Mouse (Mus musculus) heart, adult 9 months (tissue): ENCODE measurements at regions not wholly inside any gene's neighbourhood (a gene's known extent, or its start where the extent isn't known, plus 50 kb on each side); places are given as distances from the start of the nearest gene placed in this dataset.
A peak's percentile ranks its signal among the peaks of the same experiment; 100 is the strongest.

ENCODE experiments used
- DNase-seq, 2 experiments: peaks; one replicate each; pipeline ENCODE4 v3.0.0; 2022; ENCODE audit warnings: low spot score in 2 of 2

DNA sequence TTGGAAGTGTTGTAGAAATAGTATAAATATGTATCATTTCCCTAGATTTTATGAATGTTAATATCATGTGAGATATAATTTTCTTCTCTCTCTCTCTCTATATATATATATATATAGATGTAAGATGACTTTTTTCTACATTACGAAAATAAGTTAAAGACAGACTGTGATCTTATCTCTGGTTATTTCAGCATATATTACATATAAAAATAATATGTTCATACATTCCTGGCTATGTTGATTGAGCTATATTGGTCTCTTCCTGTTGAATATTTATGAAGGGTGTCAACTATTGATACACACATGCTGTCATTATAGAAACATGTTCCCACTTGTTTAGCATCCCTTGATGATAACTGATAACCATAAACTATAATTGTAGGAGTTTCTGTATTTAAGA, 793.2 kb upstream of the Fat3 start:
- DNase-seq = no peak

DNA sequence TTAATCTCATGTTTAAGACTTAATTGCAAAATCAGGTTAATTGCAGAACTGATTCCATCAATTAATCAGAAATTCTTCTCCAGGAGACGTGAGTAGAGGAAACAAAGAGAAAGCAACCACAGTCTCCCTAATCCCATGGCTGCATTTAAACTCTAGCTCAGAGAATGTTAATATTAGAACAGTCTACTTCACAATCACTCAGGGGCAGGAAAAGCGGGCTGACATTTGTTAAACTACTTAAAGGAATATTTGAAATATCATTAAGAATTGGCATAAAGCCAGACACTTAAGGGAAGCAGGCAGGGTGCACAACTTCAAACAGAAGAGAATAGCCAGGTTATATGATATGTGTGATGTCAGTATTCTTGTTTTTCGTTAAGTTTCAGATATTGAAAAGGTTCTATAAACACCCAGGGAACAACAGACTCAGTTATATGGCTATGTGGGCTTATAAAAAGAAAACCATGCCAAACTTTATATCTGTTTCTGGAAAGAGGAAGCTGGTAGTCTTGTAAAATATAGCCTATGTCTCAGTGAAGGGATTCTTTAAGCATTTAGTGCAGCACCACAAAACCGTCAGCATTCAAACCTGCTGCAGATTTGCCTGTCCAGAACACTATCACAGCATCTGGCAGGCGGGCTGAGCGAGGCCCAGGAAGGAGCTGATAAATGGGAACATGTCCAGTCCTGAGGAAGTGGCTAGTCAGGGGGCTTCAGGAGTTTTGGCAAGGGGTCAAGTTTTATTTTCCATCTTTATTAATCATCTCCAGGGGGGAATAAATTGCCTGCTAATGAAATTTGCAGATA, 787.9 kb upstream of the Fat3 start:
- DNase-seq = peak in 1 of 2 experiments; percentile 3

DNA sequence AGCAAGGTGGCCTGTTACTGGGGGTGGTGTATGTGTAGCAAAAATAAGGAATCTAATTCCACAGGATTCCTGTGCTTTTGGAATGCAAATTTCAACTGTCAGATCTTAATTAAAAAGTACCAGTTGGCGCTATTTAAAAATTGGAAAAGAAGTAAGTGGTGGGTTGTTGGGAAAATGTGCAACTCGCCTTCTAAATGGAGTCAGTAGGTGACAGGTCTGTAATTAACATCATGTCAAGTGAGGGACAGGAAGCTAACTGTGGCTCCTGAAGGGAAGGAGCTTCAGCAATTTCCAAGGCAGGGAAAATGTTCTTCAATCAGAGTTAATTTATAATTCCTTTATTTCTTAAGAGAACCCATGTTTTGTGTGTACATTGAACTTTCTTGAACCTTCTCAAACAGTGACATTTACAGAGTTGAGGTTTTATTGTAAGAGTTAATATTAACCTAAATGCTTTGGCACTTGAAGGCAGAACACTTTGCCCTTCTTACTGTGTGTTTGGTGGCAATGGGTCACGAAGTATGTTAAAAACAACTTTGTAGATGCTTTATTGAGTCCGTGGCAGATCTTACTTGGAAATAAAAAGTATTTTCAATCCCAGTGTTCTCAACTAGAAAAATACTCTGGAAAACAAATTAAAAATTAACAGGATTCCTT, 778.4 kb upstream of the Fat3 start:
- DNase-seq = no peak

DNA sequence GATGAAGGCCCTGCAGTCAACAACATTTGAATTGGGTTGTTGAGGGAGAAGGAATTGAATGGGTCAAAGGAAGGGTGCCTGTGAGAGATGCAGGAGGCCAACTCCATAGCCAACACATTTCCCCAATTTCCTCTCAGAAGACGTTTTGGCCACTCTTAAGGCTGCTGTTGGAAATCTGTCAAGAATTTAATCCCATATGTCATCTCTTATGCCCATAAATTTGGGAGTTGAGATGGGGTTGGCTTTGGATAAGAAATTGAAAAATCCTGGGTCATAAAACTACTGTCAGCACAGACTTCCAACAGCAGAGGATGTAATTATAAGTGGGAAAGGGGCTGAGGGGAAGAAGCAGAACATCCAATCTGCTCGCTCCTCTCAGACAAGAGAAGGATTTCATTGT, 771.5 kb upstream of the Fat3 start:
- DNase-seq = no peak

DNA sequence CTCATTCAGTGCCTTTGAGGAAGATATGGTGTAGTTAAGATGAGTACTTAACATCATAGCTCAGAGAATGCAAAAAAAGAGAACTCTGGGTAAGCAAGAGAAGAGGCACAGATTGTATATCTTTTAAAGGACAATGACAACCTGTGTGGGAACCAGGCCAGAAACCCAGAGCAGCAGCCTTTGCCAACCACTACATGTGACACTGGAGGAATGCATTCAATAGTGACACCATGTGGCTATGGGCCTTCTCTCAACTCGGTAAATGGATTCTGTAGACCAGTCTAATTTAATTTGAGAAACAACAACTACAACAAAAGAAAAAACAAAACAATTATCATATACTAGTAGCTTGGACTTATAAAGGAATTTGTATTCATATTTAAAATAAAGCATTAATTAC, 768.5 kb upstream of the Fat3 start:
- no peak for DNase-seq

DNA sequence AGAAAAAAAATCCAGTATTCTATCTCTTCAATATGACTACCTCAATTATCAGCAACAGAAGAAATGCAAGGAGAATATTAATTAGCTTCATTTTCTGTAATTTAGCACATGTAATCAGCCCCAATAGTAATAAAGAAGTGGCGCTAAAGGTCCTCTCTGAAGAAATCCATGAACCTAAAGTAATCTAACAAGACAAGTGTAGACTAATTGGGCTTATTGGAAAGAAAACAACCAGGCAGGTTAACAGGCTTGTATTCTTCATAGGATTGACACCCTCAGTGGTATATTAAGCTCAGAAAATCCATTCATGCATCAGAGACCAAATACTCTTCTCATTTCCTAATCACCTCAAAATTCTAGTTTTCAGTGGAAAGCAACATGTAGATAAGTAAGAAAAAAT, 756.1 kb upstream of the Fat3 start:
- DNase-seq = no peak

DNA sequence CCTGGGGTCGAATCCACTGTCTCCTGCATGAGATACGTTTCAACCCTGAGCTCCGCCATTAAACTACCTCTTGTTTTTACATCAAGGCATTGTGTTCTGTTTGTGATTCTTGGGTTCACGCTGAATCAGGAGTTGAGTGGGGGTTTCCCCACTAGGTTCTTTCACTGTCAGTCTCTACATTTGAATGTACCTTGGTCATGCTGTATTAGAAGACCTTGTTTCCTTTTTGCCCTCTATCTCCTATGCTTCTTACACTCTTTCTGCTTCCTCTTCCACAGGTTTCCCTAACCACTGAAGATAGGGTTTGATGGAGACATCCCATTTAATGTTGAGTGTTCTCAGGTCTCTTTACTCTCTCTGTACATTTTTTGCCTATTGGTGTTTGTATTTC, 726.0 kb upstream of the Fat3 start:
- DNase-seq = no peak

DNA sequence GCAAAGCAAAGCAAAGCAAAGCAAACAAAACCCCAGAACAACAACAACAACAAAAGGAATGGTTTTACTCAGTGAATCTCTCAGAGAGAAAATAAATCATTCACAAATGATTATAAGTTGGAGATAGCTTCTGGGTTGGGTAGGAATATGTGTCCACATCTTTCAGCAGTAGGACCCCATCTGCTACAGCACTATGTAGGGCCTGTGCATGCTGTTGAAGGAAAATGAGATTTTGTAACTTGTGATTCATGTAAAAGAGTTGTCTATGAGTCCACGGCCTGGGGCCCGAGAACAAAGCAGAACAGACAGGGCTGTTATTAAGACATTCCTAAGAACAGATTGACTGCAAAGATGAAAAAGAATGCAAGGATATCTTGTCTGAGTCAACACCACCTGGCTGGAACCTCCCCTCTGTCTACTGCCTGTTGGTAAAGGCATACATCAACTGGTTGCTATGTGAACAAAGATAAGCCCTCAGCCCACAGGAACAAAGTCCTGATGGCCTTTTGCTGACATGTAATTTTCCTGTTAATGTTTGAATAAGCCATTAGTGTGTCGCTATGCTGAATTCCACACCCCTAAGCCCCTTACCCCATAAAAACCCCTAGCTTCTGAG, 725.5 kb upstream of the Fat3 start:
- DNase-seq = no peak

DNA sequence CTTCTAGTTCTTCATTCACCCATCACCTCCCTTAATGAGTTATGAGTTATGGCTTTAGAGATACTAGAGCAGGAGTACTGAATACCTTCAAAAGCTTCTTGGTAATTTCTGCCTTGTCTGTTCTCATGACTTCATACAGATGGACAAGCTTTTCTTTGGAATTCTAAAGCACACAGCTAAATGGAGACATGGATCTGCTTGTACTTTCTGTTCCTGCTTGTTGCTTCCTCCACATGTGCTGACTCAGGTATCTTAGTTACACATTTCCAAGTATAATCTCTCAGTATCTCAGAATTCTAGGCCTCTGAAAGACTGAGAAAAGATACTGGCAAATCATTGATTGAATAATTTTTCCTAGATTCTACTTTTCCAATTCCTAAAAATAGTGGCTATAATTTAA, 694.3 kb upstream of the Fat3 start:
- DNase-seq = no peak

DNA sequence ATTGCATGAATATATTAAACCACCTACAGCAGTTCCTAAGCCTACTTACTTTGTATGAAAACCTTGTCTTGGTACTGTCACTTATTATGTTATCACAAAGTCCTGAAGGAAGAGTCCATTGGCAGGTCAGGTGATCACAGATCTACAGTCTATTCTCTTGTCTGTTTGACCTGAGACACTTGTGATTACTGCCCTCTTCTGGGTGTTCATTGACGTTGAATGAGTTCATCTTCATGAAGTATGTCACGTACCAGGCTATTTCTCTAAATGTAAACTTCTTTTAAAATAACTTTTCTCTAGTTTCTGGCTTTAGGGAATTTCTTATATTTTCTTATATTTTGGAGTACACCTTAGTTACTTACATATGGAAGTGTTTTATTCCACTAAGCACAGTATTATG, 688.5 kb upstream of the Fat3 start:
- no peak for DNase-seq

DNA sequence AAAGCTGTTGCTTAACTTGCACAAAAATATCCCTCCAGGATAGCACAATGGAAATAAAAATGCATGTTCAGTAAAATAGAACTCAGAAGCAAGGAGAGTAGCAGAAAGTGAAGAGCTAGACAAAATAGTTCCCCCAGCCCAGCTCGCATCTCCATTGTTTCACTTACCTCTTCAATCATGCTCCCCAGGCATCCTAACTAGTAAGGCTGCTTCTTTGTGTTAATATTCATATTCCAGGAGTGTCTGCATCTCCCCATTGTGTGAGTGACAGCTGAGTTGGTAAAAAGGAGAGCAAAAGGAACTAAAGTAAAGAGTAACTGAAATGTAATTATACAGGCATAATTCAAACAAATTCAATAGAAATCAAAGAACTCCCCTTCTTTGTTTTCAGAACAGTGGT, 667.1 kb upstream of the Fat3 start:
- no peak for DNase-seq

DNA sequence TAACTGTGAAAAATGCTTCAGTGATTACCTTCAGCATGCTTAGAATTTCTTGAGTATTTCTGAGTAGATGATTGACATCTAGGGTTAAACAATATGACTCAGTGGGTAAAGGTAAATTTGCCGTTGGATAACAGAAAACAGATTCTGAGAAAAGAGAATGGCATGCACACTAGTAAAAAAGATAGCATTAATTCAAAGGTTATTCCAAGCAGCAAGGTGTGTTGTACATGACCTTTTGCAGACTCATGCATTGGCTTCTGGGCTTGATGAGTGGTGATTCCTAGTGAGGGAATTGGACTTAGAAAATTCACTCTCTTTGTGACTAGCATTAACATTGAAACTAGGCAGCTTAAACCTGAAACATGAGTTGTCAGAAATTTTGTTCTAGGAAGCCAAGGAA, 665.2 kb upstream of the Fat3 start:
- DNase-seq = no peak

DNA sequence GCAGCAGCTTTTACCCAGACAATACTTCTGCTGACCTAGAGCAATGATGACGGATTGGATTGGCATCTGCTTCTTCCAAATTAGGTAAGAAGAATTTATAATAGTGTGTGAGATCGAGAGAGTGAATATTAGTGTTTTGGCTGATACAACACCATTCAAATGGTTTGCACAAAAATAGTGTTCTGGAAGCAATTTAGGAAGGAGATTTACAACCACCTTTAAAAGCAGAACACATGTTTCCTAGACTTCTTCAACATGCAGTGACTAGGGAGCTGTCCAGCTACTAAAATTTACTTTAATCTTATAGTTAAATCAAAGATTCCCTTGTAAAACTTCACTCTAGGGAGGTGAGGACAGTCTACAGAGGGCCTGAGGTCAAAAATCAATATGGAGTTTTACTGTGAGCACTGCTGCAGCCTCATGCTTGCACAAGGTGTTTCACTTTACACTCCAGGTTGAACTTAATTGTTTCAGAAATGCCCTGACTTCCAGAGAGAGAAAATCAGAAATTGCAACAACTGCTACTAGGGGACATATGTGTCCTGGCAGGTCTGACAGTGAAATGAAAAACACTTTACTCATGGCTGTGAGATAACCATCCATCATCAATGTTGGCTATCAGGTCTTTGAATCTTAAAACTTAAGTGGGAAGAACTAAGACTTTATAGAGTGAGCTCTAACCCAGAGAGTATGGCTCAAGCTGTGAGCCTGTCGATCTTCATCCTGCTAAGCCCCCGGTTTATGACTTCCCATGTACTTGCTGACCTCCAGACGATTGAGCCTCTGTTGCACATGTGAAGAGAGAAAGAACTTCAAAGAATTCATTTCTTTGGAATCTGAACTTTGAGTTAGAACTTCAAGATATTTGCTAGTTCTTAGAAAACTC, 657.6 kb upstream of the Fat3 start:
- no peak for DNase-seq

DNA sequence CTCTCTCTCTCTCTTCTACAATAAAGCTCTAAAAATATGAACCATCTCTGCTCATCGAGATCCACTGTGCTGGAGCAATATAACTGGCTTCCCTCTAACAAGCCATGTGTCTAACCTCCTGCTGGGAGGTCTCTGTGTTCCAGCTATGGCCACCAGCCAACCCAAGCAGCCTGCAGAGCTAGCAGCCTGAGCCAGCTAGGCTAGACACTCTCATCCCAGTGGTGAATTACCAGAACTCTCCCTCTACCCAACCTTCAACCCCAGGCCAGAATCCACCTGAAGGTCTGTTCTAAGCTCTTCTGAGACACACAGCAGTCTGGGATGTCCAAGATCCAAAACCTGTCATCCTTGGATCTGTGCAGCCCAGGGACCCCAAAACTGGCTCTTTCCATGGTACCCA, 651.3 kb upstream of the Fat3 start:
- DNase-seq = peak in 1 of 2 experiments; percentile 11

DNA sequence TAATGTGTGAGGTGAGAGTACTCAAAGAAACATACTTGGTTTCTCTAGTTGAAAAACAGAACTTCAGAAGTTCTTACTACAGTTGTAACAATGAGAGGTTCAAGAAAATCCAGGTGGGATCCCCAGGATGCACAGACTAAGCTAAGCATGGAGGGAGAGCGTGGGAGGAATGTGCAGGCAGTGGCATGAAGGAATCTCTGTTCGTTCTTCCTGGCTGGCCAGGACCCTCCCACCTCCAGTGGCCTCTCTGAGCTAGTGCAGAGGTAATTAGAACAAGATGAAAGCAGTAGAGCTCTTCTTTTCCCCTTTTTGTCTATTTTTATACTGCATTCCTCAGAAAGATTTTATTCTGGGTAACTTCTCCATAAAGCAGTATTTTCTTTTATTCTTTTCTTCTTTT, 648.3 kb upstream of the Fat3 start:
- DNase-seq = no peak
